Mouse (Mus musculus): ENCODE measurements around the gene Plscr3.

DNA sequence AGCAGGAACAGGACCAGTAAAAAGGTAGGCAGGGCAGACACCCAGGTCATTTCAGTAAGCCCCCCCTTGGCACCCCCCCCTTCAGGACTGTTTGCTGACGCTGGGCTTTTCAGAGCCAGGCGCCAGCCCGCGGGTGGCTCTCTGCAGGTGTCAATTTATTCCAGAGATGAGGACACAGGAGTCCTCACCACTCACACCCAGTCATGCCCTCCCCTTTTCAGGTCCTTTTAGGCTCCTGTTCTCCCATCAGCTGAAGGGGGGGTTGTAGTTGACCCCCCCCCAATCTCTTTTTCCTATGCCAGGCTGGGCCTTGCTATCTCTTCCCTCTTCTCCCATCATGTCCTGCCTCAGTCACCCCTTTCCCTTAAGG, 10.2 kb upstream of the Plscr3 start:
- TF ChIP-seq POLR2A (IDR thresholded peaks at IDR 0.05; ENCODE audit: extremely low read depth, insufficient read depth, low read length) (no peak), CTCF (IDR thresholded peaks at IDR 0.05; ENCODE audit: extremely low read depth, insufficient read depth, low read length) (no peak)

All from cortical plate, adult 2 months (tissue).